Mouse (Mus musculus) cerebellum, adult 2 months (tissue): ENCODE results near the gene Eci2. TPM values are rescaled to one million over a fixed set of nuclear protein-coding genes. Genes with fewer than 3 reads are reported as not detected.
"Not testable (repeated sequence)": the region's sequence is repeated elsewhere in the genome, so short reads cannot be mapped to it uniquely, and the experiment has no call there.

Source experiments
- DNase-seq, 2 experiments: peaks; one replicate each; pipeline ENCODE4 v3.0.0; 2021
- H3K27ac ChIP-seq: fragments of 200-500 bp; 2 replicates; pipeline ENCODE4 v1.5.1; 2012; ENCODE audit warnings: low read length, control low read depth, inconsistent platforms; ENCODE audit not compliant: insufficient read depth
- H3K27me3 ChIP-seq: fragments of 200-500 bp; 2 replicates; pipeline ENCODE4 v1.6.1; 2012; ENCODE audit warnings: inconsistent platforms, mild to moderate bottlenecking, low read length, moderate library complexity; ENCODE audit not compliant: control insufficient read depth, insufficient read depth
- H3K4me1 ChIP-seq: fragments of 200-500 bp; 2 replicates; pipeline ENCODE4 v1.6.1; 2011; ENCODE audit warnings: low read length; ENCODE audit not compliant: control insufficient read depth, insufficient read depth
- H3K4me3 ChIP-seq: fragments of 200-500 bp; replicated peaks from 2 replicates; pipeline ENCODE3; 2011; ENCODE audit warnings: mild to moderate bottlenecking, low read depth, low read length, control low read depth; ENCODE audit not compliant: insufficient read depth
- CTCF ChIP-seq: fragments of 200-500 bp; IDR thresholded peaks from 2 replicates; pipeline ENCODE4 v1.5.1; 2011; ENCODE audit warnings: low read depth, mild to moderate bottlenecking, control low read depth, low read length, moderate library complexity, borderline replicate concordance; ENCODE audit not compliant: insufficient read depth
- POLR2A ChIP-seq: fragments of 200-500 bp; IDR thresholded peaks from 2 replicates; pipeline ENCODE4 v1.6.1; 2011; ENCODE audit warnings: low read length, control low read depth, borderline replicate concordance; ENCODE audit not compliant: insufficient read depth
- WGBS: fragments of 180-500 bp; shearing (Covaris S2); methylation state at CpG from one replicate; pipeline ENCODE4 v1.1.7; 2018; 5-methylcytosine and 5-hydroxymethylcytosine counted together
- polyA plus RNA-seq: library from polyadenylated mRNA; depleted of rRNA; stranded (reverse); fragments of >200 nt; gene quantifications from 2 replicates; pipeline ENCODE4 v1.2.3, GENCODE M21; 2012

Eci2 gene
- polyA plus RNA-seq, 1 experiment, result 60.5 TPM

- Histone ChIP-seq H3K4me3 (no peak overlapping the region), H3K27ac (no peak overlapping the region), H3K27me3 (no peaks in the 10 kb centered on the region), H3K4me1 (peaks cover 3% of the 10 kb centered on the region; the same call in 1 of the 2 replicates)
- TF ChIP-seq POLR2A, result no peak
- TF ChIP-seq CTCF, result no peak
- WGBS, result 91% methylated on average over 4 of the region's 4 CpGs
- DNase-seq, result no peak
These were observed 8.8 kb upstream of the Eci2 start for GRCm38 (mm10) chr13:35035731-35036130.

GRCm38 (mm10) chr13:35033571-35033970 lies 6.7 kb upstream of the Eci2 start:
- WGBS, result 92% methylated on average over 4 of the region's 4 CpGs
- Histone ChIP-seq H3K27me3 (no peaks in the 10 kb centered on the region; the same call in 1 of the 2 replicates), H3K4me3 (no peak overlapping the region), H3K27ac (no peak overlapping the region), H3K4me1 (0 out of 2 replicates have a peak, but pooled peaks cover 3% of the 10 kb centered on the region)
- DNase-seq, result no peak
- no peak for TF ChIP-seq CTCF
- no peak for TF ChIP-seq POLR2A

DNA sequence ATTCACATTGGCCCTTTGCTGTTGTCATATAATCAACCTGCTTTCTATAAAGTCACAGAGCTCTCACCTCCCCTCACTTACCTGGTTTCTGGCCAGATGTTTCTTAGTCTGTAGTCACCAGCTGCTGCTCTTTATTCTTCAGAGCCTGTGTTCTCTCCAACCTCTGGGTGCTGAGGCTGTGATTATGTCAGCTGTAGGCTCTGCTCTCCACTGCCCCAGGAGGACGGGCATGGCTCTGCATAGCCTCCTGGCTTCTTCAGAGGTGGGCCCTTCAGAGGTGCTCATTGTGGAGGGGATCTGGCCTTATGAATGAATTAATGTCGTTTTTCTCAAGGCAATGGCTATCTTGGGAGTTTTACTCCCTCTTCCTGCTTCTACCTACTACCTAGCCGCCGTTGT lies 4.8 kb upstream of the Eci2 start:
- TF ChIP-seq POLR2A (no peak), CTCF (peak; percentile 10; the same call in 1 of the 2 replicates)
- Histone ChIP-seq H3K27ac (no peak overlapping the region), H3K4me1 (0 out of 2 replicates have a peak, but pooled peaks cover 3% of the 10 kb centered on the region), H3K4me3 (no peak overlapping the region), H3K27me3 (no peaks in the 10 kb centered on the region; the same call in 1 of the 2 replicates)
- WGBS, result 84% methylated on average over 4 of the region's 4 CpGs
- no peak for DNase-seq

GRCm38 (mm10) chr13:35030979-35031683 lies 4.2 kb upstream of the Eci2 start:
- 0 out of 2 replicates have a peak, but pooled peaks have one; percentile 4 for TF ChIP-seq CTCF
- TF ChIP-seq POLR2A, result no peak
- Histone ChIP-seq H3K4me3 (no peak overlapping the region), H3K4me1 (no peaks in the 10 kb centered on the region), H3K27me3 (no peaks in the 10 kb centered on the region; the same call in 1 of the 2 replicates), H3K27ac (no peak overlapping the region)
- no peak for DNase-seq
- WGBS, result 80% methylated on average over 7 of the region's 7 CpGs

DNA sequence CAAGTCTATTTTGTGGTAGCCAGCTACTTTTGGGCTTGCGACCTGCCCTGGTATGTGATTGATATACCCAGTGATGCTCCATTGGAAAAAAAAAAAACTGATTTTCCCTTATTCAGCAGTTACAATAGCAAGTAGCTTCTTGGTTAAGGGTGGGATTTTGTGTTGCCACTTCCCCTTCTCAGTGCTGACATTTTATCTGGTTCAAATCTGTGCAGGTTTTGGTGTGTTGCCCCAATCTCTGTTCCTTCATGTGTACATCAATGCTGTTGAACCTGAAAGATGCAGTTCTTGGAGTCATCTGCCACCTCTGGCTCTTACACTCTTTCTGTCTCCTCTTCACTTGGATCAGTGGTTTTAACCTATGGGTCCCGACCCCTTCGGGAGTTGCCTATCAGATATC lies 1.5 kb upstream of the Eci2 start:
- 95% methylated on average over 3 of the region's 3 CpGs for WGBS

GRCm38 (mm10) chr13:35023401-35023800 lies 3.5 kb downstream of the Eci2 start:
- 68% methylated on average over 1 of the region's 1 CpGs for WGBS
- not testable (repeated sequence) for H3K4me1 ChIP-seq, H3K27me3 ChIP-seq, DNase-seq, H3K27ac ChIP-seq, H3K4me3 ChIP-seq

More for the DNA sequence above, 1.5 kb upstream of the Eci2 start:
- TF ChIP-seq POLR2A (no peak), CTCF (no peak)
- Histone ChIP-seq H3K27ac (no peak overlapping the region), H3K27me3 (no peaks in the 10 kb centered on the region; the same call in 1 of the 2 replicates), H3K4me3 (no peak overlapping the region), H3K4me1 (no peaks in the 10 kb centered on the region)
- DNase-seq, result no peak

DNA sequence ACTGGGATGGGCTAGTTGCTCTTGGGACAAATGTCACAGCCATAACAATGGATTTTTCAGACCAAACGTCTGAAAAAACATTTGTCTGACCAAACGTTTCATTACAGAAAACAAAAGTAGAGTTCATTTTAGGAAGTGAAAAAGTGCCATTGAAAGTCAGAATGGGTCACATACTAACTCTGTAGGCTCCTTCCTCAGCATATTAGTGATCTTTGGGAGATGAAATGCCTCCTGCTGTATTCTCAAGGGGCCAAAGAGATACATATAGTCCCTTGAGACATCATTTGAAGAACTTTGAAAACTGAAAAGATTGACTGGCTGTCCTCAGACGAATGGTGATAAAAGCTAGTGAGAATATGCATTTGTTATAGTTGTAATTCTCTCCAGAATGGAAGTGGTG lies 6.5 kb downstream of the Eci2 start:
- TF ChIP-seq CTCF (no peak), POLR2A (no peak)
- no peaks in the 10 kb centered on the region for H3K4me1 ChIP-seq
- no peak for DNase-seq
- H3K27me3 ChIP-seq, result no peaks in the 10 kb centered on the region
- 76% methylated on average over 3 of the region's 3 CpGs for WGBS
- no peak overlapping the region for H3K27ac ChIP-seq
- no peak overlapping the region for H3K4me3 ChIP-seq

DNA sequence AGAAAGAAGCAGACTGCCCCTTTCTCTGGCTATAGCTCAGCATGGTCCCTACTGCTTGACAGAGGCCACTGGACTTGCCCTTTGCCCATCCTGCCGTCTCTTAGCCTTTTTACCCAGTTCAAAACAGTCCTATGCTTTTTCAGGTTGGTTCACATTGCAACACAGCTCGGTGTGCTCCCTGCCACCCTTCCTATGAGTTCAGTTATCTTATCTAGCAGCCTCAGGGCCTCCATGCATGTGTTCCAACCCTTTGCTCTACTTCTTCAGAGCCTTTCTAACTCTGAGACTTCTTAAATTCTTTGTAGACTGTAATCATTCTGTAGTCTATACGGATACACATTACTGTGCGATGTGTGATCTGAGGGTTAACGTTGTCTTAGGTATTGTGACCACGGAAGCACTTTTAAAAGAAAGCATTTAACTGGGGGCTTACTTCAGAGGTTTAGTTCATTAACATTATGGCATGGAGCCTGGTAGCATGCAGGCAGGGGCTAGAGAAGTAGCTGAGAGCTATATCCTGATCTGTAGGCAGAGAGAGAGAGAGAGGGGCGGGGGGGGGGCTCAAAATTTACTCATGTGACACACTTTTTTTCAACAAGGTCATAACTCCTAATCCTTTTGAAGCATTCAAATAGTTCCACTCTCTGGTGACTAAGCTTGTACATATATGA lies 7.9 kb downstream of the Eci2 start:
- TF ChIP-seq POLR2A (no peak), CTCF (no peak)
- Histone ChIP-seq H3K27me3 (no peaks in the 10 kb centered on the region), H3K4me1 (no peaks in the 10 kb centered on the region), H3K4me3 (no peak overlapping the region), H3K27ac (no peak overlapping the region)
- DNase-seq, result no peak
- 81% methylated on average over 7 of the region's 7 CpGs for whole genome bisulfite sequencing
